In genomic region chr16:35771141-35771540, GRCm38 (mm10) we compare ENCODE assay signal across 9 mouse cellular contexts. TPM values are rescaled to one million over a fixed set of nuclear protein-coding genes. Genes with fewer than 3 reads are reported as not detected.
DNase-seq lines count a peak whose midpoint lies in the region; ATAC-seq and TF ChIP-seq lines count a peak whose summit lies in the region.
"Had no signal": no experiment of that assay in that cellular context is flagged by ENCODE, and none has a peak within 500 bp of the region (broad histone marks: within the 10 kb centered on the region; RNA-seq: fewer than 3 reads in every experiment).

No protein-coding gene starts in this region.

- no peak overlapping the region for H3K27ac ChIP-seq in heart, embryonic 11.5 days (ENCODE audit: low read depth, low read length)
- H3K27ac ChIP-seq in forebrain, embryonic 16.5 days (ENCODE audit: low read length): no peak overlapping the region
- H3K27ac ChIP-seq in liver, embryonic 16.5 days (ENCODE audit: low read length): no peak overlapping the region

- peaks cover 7% of the 10 kb centered on the region for H3K4me1 ChIP-seq in heart, embryonic 11.5 days (ENCODE audit: control insufficient read depth, insufficient read depth, low read length)
- peaks cover 69% of the 10 kb centered on the region for H3K4me1 ChIP-seq in E14TG2a.4 (replicated peaks; ENCODE audit: low read depth, low read length)
- H3K4me1 ChIP-seq in forebrain, embryonic 16.5 days (replicated peaks; ENCODE audit: control insufficient read depth, insufficient read depth, low read length): peaks cover 30% of the 10 kb centered on the region
- H3K4me1 ChIP-seq in liver, embryonic 16.5 days (ENCODE audit: control insufficient read depth, low read depth, low read length): peaks cover 38% of the 10 kb centered on the region

- DNase-seq in heart, adult 18-20 months: no peak
- DNase-seq in adrenal gland, postnatal 4 days (ENCODE audit: low spot score in 2 of 2): no peak
- DNase-seq in ovary, postnatal 36 days (ENCODE audit: low spot score): no peak
- DNase-seq: right cerebral cortex, postnatal 25 days had no signal

- no peaks in the 10 kb centered on the region for H3K9me3 ChIP-seq in heart, embryonic 11.5 days (replicated peaks; ENCODE audit: control insufficient read depth, low read length)
- H3K9me3 ChIP-seq in E14TG2a.4 (ENCODE audit: low read length): no peaks in the 10 kb centered on the region
- no peaks in the 10 kb centered on the region for H3K9me3 ChIP-seq in forebrain, embryonic 16.5 days (ENCODE audit: control insufficient read depth, low read length)
- H3K9me3 ChIP-seq in liver, embryonic 16.5 days (replicated peaks; ENCODE audit: control insufficient read depth, low read length): no peaks in the 10 kb centered on the region

- peak overlapping the region; percentile 70 for H3K4me3 ChIP-seq in heart, embryonic 11.5 days (ENCODE audit: low read depth, low read length)
- peak overlapping the region; percentile 95 for H3K4me3 ChIP-seq in E14TG2a.4 (replicated peaks; ENCODE audit: low read length)
- peak overlapping the region; percentile 83 for H3K4me3 ChIP-seq in forebrain, embryonic 16.5 days (replicated peaks; ENCODE audit: low read length)
- peak overlapping the region; percentile 83 for H3K4me3 ChIP-seq in liver, embryonic 16.5 days (ENCODE audit: low read depth, low read length)

- WGBS in heart, embryonic 11.5 days (ENCODE audit: insufficient replicate concordance): 21% methylated on average over 8 of the region's 8 CpGs
- 19% methylated on average over 8 of the region's 8 CpGs for WGBS in forebrain, embryonic 16.5 days
- 42% methylated on average over 8 of the region's 8 CpGs for WGBS in liver, embryonic 16.5 days (ENCODE audit: insufficient replicate concordance)

- no peak overlapping the region for H3K9ac ChIP-seq in heart, embryonic 11.5 days (ENCODE audit: low read depth, low read length)
- H3K9ac ChIP-seq in forebrain, embryonic 16.5 days (replicated peaks; ENCODE audit: low read depth, low read length): 0 out of 2 replicates have a peak overlapping the region, but pooled peaks have one; percentile 22
- H3K9ac ChIP-seq in liver, embryonic 16.5 days (ENCODE audit: low read depth, low read length): peak overlapping the region; percentile 96

- H3K4me2 ChIP-seq in heart, embryonic 11.5 days: peak overlapping the region; percentile 94
- H3K4me2 ChIP-seq in forebrain, embryonic 16.5 days (ENCODE audit: low read length): peak overlapping the region; percentile 93
- peak overlapping the region; percentile 95 for H3K4me2 ChIP-seq in liver, embryonic 16.5 days (ENCODE audit: low read depth, low read length)

- H3K27me3 ChIP-seq in heart, embryonic 11.5 days (ENCODE audit: control insufficient read depth, insufficient read depth, low read length): no peaks in the 10 kb centered on the region
- H3K27me3 ChIP-seq in E14TG2a.4 (ENCODE audit: insufficient read depth, low read length): no peaks in the 10 kb centered on the region; the same call in 1 of the 2 replicates
- no peaks in the 10 kb centered on the region for H3K27me3 ChIP-seq in forebrain, embryonic 16.5 days (replicated peaks; ENCODE audit: control insufficient read depth, insufficient read depth, low read length)
- no peaks in the 10 kb centered on the region for H3K27me3 ChIP-seq in liver, embryonic 16.5 days (ENCODE audit: control insufficient read depth, insufficient read depth, low read depth, low read length)

- no peak for TF ChIP-seq CTCF in E14TG2a.4 (conservative IDR thresholded peaks at IDR 0.05; ENCODE audit: low read length)

- no peaks in the 10 kb centered on the region for H3K36me3 ChIP-seq in heart, embryonic 11.5 days (ENCODE audit: control insufficient read depth, insufficient read depth, low read length)
- H3K36me3 ChIP-seq in E14TG2a.4 (ENCODE audit: insufficient read depth, low read length): peaks cover 37% of the 10 kb centered on the region
- no peaks in the 10 kb centered on the region for H3K36me3 ChIP-seq in forebrain, embryonic 16.5 days (ENCODE audit: control insufficient read depth, insufficient read depth)
- H3K36me3 ChIP-seq in liver, embryonic 16.5 days (ENCODE audit: control insufficient read depth, insufficient read depth): no peaks in the 10 kb centered on the region

- no peak for ATAC-seq in heart, embryonic 11.5 days (replicated peaks; ENCODE audit: insufficient number of reproducible peaks, low FRiP score, low TSS enrichment)
- ATAC-seq in forebrain, embryonic 16.5 days: no peak
- ATAC-seq in liver, embryonic 16.5 days (ENCODE audit: low read depth): no peak
- no peak for ATAC-seq in CD4-positive, CD25-positive, alpha-beta regulatory T cell, adult 4 months

RNA-seq across cellular contexts. Expression of gene Hspbap1, which starts 1.0 kb away (rescaled TPM):
- 12.7 and 13.3 TPM in 2 replicates for polyA plus RNA-seq in heart, embryonic 11.5 days (2014; fragmentation: Nextera tagmentation; extraction: Ambion mirVana)
- 1 to 10 TPM; 2.4 to 3.2 TPM for total RNA-seq in heart, adult 18-20 months (2021)
- 21.8 and 25.5 TPM in 2 replicates for polyA plus RNA-seq in forebrain, embryonic 16.5 days (2015; fragmentation: Nextera tagmentation; extraction: Ambion mirVana)
- 16.1 and 17.2 TPM in 2 replicates for polyA plus RNA-seq in liver, embryonic 16.5 days (2015; fragmentation: Nextera tagmentation; extraction: Ambion mirVana)
- polyA plus RNA-seq in CD4-positive, CD25-positive, alpha-beta regulatory T cell, adult 4 months (2017; shearing (Covaris generic)): 10 to 100 TPM; 35.1 to 36.3 TPM
- 1 to 10 TPM; 5.4 to 5.6 TPM for total RNA-seq in adrenal gland, postnatal 4 days (2021)

RNA-seq across cellular contexts. Expression of gene Dirc2, which starts 2.0 kb away (rescaled TPM):
- polyA plus RNA-seq in heart, embryonic 11.5 days (2014; fragmentation: Nextera tagmentation; extraction: Ambion mirVana): 11.3 and 12.0 TPM in 2 replicates
- 10 to 100 TPM; 56.4 to 59.9 TPM for total RNA-seq in heart, adult 18-20 months (2021)
- 36.4 and 40.1 TPM in 2 replicates for polyA plus RNA-seq in forebrain, embryonic 16.5 days (2015; fragmentation: Nextera tagmentation; extraction: Ambion mirVana)
- polyA plus RNA-seq in liver, embryonic 16.5 days (2015; fragmentation: Nextera tagmentation; extraction: Ambion mirVana): 4.4 and 4.6 TPM in 2 replicates
- polyA plus RNA-seq in CD4-positive, CD25-positive, alpha-beta regulatory T cell, adult 4 months (2017; shearing (Covaris generic)): 1 to 10 TPM; 2.2 to 5.6 TPM
- total RNA-seq in adrenal gland, postnatal 4 days (2021): 10 to 100 TPM; 30.6 to 33.0 TPM
